Mouse (Mus musculus) lung, postnatal 0 days (tissue): ENCODE results near the gene Cacna1d.
A peak's percentile ranks its signal among the peaks of the same experiment; 100 is the strongest.

ENCODE experiments used
- CTCF ChIP-seq: IDR thresholded peaks from 2 replicates; pipeline ENCODE4 v1.5.1; 2016; ENCODE audit warnings: antibody characterized with exemption, mild to moderate bottlenecking
- EP300 ChIP-seq: IDR thresholded peaks from 2 replicates; pipeline ENCODE4 v1.6.1; 2016; ENCODE audit warnings: antibody characterized with exemption, mild to moderate bottlenecking, control low read depth

DNA sequence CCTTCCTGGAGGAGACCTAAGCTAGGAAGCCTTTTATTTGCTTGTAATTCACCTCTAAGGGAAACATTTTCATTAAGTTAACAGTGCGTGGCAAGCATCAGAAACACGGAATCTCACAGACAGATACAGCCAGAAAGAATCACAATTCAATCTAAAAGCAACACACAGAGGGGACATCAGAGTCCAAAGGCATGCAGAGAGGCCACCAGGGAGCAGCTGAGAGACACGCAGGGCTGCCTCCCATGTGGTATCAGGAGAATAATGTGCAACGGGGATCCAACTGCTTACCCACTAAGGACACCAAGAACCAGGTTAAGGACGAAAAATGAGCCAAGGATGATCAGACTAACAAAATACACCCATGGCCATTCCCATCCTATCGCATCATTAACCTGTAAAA, 320.2 kb downstream of the Cacna1d start:
- TF ChIP-seq CTCF, result peak; percentile 35
- no peak for TF ChIP-seq EP300
